Mouse (Mus musculus) C2C12 (cell line): ENCODE results near the gene Hecw2. TPM values are rescaled to one million over a fixed set of nuclear protein-coding genes. Genes with fewer than 3 reads are reported as not detected.

Source experiments
- H3K27me3 ChIP-seq: one replicate; pipeline ENCODE4 v1.6.1; 2011; ENCODE audit not compliant: control insufficient read depth, insufficient read depth, insufficient read length
- H3K36me3 ChIP-seq: one replicate; pipeline ENCODE4 v1.6.1; 2011; ENCODE audit not compliant: control insufficient read depth, insufficient read depth
- H3K4me3 ChIP-seq: one replicate; pipeline ENCODE4 v1.5.1; 2011; ENCODE audit warnings: mild to moderate bottlenecking, control low read depth; ENCODE audit not compliant: poor library complexity, insufficient read depth, severe bottlenecking
- H3K79me2 ChIP-seq: one replicate; pipeline ENCODE4 v1.6.1; 2011; ENCODE audit not compliant: control insufficient read depth, insufficient read depth
- H3K79me3 ChIP-seq: one replicate; pipeline ENCODE4 v1.6.1; 2011; ENCODE audit warnings: low read depth, control low read depth
- H3ac ChIP-seq: one replicate; pipeline ENCODE3; 2011; ENCODE audit warnings: low read depth; ENCODE audit not compliant: control insufficient read depth, insufficient read length
- CEBPB ChIP-seq: IDR thresholded peaks from one replicate; pipeline ENCODE4 v1.6.1; 2011; ENCODE audit warnings: low read depth, mild to moderate bottlenecking, control low read depth, moderate library complexity
- CTCF ChIP-seq: IDR thresholded peaks from one replicate; pipeline ENCODE4 v1.5.1; 2011; ENCODE audit not compliant: control insufficient read depth, insufficient read depth, insufficient read length
- FOSL1 ChIP-seq: IDR thresholded peaks from one replicate; pipeline ENCODE4 v1.8.0; 2011; ENCODE audit warnings: mild to moderate bottlenecking, low read length; ENCODE audit not compliant: poor library complexity, insufficient read depth, severe bottlenecking
- MAX ChIP-seq: IDR thresholded peaks from one replicate; pipeline ENCODE4 v1.6.1; 2011; ENCODE audit warnings: mild to moderate bottlenecking, control low read depth
- MYOD1 ChIP-seq: IDR thresholded peaks from one replicate; pipeline ENCODE4 v1.6.1; 2011; ENCODE audit warnings: low read depth; ENCODE audit not compliant: control insufficient read depth, insufficient read length
- MYOG ChIP-seq: IDR thresholded peaks from one replicate; pipeline ENCODE4 v1.6.1; 2011; ENCODE audit not compliant: control insufficient read depth, insufficient read length; ENCODE audit errors: extremely low read depth
- USF1 ChIP-seq: IDR thresholded peaks from one replicate; pipeline ENCODE4 v1.6.1; 2011; ENCODE audit warnings: low read depth, mild to moderate bottlenecking, control low read depth, moderate library complexity
- polyA plus RNA-seq: library from polyadenylated mRNA; unstranded; fragments of >200 nt; fragmentation: generic; extraction: Trizol; gene quantifications from one replicate; pipeline ENCODE4 v1.2.1, GENCODE M21; 2012; ENCODE audit warnings: missing spikeins

Hecw2 gene
- polyA plus RNA-seq, 1 experiment, result 1.2 TPM

GRCm38 (mm10) chr1:53823687-53824445 is 371.1 kb downstream of the Hecw2 start:
- no peak overlapping the region for H3K4me3 ChIP-seq
- H3K36me3 ChIP-seq, result no peaks in the 10 kb centered on the region
- H3K79me2 ChIP-seq, result no peaks in the 10 kb centered on the region
- H3K27me3 ChIP-seq, result no peaks in the 10 kb centered on the region
- no peak overlapping the region for H3ac ChIP-seq
- no peaks in the 10 kb centered on the region for H3K79me3 ChIP-seq
- TF ChIP-seq MYOD1 (peak; percentile 18), CTCF (no peak), CEBPB (no peak)

- Histone ChIP-seq H3ac (no peak overlapping the region), H3K4me3 (no peak overlapping the region), H3K79me2 (no peaks in the 10 kb centered on the region), H3K27me3 (no peaks in the 10 kb centered on the region), H3K36me3 (no peaks in the 10 kb centered on the region), H3K79me3 (no peaks in the 10 kb centered on the region)
- TF ChIP-seq MAX (no peak), USF1 (no peak), CEBPB (no peak), FOSL1 (no peak), MYOG (no peak), MYOD1 (no peak), CTCF (no peak)
Observed at GRCm38 (mm10) chr1:53821983-53822382, 373.0 kb downstream of the Hecw2 start.

DNA sequence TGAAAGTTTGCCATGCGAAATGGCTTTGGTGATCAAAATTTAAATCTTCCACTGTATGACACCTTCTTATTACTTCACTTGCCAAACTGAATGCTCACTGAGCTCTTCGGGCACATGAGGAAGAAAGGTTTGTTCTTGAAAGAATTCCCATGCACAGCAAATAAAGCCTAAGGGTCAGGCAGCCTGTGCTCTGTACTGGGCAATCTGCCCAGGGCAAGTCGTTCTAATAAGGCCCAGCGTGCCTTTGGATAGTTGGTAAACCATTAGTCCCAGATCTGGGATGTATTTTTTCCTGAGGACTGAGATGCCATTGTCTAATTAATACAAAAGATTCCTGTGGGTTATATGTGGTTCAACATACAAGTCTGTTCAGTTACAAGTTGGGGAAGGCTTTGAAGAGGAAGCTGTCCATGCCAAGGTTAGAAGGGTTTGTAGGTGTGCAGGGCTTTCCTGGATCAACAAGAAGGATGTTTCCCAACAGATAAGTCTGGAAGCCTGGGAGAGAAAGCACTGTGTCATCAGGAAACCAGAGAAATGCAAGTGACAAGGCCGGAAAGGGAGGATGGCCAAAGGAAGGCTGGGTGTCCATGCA is 374.8 kb downstream of the Hecw2 start:
- Histone ChIP-seq H3ac (no peak overlapping the region), H3K36me3 (no peaks in the 10 kb centered on the region), H3K27me3 (no peaks in the 10 kb centered on the region), H3K4me3 (no peak overlapping the region), H3K79me2 (no peaks in the 10 kb centered on the region), H3K79me3 (no peaks in the 10 kb centered on the region)
- TF ChIP-seq CTCF (no peak), MAX (no peak), FOSL1 (no peak), CEBPB (no peak), MYOD1 (no peak), USF1 (no peak), MYOG (no peak)

DNA sequence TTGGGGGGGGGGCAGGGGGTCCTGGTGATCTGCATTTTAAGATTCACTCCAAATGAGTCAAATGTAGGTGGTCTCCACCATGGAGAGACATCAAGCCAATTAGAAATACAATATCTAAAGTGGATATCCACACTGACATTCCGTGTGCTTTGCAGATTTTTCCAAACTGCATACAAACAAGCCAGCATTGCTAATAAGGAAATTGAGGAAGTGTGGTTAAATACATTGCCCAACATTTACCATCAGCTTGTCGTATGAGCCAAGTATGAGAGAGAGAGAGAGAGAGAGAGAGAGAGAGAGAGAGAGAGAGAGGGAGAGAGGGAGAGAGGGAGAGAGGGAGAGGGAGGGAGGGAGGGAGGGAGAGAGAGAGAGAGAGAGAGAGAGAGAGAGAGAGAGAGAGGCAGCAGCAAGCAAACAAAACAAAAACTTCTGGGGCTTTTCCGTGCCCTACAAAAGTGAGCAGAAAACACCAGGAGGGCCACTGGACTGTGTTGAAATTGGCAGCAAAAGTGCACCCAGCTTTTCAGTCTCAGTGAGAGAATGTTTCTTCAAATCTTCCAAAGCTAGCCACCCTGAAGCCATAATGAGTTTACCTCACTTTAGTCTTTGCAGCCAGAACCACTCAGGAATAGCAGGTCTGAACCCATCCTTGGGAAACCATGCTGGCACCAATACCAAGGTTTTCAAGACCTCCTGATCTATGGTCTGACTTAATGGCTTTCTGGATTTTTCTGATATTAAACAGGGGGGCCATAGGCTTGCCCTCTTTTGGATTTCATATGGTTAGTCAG is 376.7 kb downstream of the Hecw2 start:
- Histone ChIP-seq H3K36me3 (no peaks in the 10 kb centered on the region), H3K4me3 (no peak overlapping the region), H3K79me3 (no peaks in the 10 kb centered on the region), H3K27me3 (no peaks in the 10 kb centered on the region), H3ac (no peak overlapping the region), H3K79me2 (no peaks in the 10 kb centered on the region)
- no peak for TF ChIP-seq MYOG
- no peak for TF ChIP-seq FOSL1
- TF ChIP-seq MAX, result no peak
- TF ChIP-seq USF1, result no peak
- TF ChIP-seq CTCF, result no peak
- no peak for TF ChIP-seq MYOD1
- no peak for TF ChIP-seq CEBPB

DNA sequence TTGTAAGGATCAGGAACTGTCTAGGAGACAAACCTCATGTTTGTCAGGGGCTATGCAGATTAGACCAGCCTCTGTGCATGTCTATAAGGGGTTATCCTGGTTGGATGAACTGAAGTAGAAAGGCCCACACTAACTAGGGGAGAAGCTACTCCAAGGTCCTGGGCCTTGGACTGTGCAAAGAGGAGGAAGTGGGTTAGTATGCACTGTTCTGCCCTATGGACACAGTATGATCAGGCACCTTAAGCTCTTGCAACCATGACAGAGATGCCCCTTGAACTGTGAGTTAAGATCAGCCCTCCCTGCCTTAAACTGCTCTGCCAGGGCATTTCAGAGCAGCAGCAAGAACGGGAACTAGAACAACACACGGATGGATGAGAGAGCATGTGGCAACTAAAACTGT is 378.6 kb downstream of the Hecw2 start:
- no peaks in the 10 kb centered on the region for H3K79me2 ChIP-seq
- H3K27me3 ChIP-seq, result no peaks in the 10 kb centered on the region
- no peak overlapping the region for H3K4me3 ChIP-seq
- no peak overlapping the region for H3ac ChIP-seq
- no peak for TF ChIP-seq FOSL1
- TF ChIP-seq MYOD1, result no peak
- TF ChIP-seq CTCF, result no peak
- TF ChIP-seq MAX, result no peak
- TF ChIP-seq MYOG, result no peak
- no peak for TF ChIP-seq CEBPB
- no peak for TF ChIP-seq USF1
- no peaks in the 10 kb centered on the region for H3K79me3 ChIP-seq
- H3K36me3 ChIP-seq, result no peaks in the 10 kb centered on the region
